Mouse (Mus musculus) lung, postnatal 0 days (tissue): ENCODE data around the gene Depdc1b.

Experiments used
- CTCF ChIP-seq: IDR thresholded peaks from 2 replicates; pipeline ENCODE4 v1.5.1; 2016; ENCODE audit warnings: antibody characterized with exemption, mild to moderate bottlenecking
- EP300 ChIP-seq: IDR thresholded peaks from 2 replicates; pipeline ENCODE4 v1.6.1; 2016; ENCODE audit warnings: antibody characterized with exemption, mild to moderate bottlenecking, control low read depth

DNA sequence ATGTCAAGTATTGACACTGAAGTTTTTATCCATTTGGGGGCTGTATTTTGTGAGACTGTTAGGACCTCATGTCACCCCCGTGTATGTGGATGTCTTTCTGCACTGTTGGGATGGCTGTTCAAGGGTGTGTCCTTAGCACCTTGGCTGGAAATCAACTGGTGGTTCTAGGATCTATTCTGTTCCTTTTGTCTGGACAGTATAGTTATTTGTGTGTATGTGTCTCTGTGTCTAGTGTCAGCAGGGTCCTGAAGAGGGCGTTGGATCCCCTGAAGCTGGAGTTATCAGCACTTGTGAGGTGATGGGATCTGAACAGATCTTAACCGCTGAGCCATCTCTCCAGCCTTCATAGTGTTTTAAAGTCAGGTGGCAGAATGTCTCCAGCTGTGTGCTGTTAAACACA is 65.0 kb downstream of the Depdc1b start:
- TF ChIP-seq CTCF (no peak), EP300 (no peak)
